Mouse (Mus musculus) cerebellum, adult 18-20 months (tissue): ENCODE results near the gene Ckmt1.
"Not testable (repeated sequence)": the region's sequence is repeated elsewhere in the genome, so short reads cannot be mapped to it uniquely, and the experiment has no call there.

ENCODE experiments used
- DNase-seq, 2 experiments: peaks; one replicate each; pipeline ENCODE4 v3.0.0; 2021

Gene Ckmt1

GRCm38 (mm10) chr2:121357494-121357893 is at the start of gene Ckmt1:
Ckmt1 (plus strand) TSS chr2:121357714.
- DNase-seq, result peak in 1 of 2 experiments; percentile 15

- DNase-seq, result peak in 1 of 2 experiments; percentile 16
These were observed 48.5 kb upstream of the Ckmt1 start for GRCm38 (mm10) chr2:121308997-121309416.

GRCm38 (mm10) chr2:121316278-121316677 is 41.2 kb upstream of the Ckmt1 start:
- no peak for DNase-seq

GRCm38 (mm10) chr2:121323041-121323440 is 34.5 kb upstream of the Ckmt1 start:
- DNase-seq, result peak; percentile 84 to 86

- DNase-seq, result peak; percentile 80 to 87
These were observed 33.6 kb upstream of the Ckmt1 start for GRCm38 (mm10) chr2:121323693-121324470.

- peak; percentile 65 to 82 for DNase-seq
These were observed 28.0 kb upstream of the Ckmt1 start for GRCm38 (mm10) chr2:121329492-121329891.

GRCm38 (mm10) chr2:121339057-121339456 is 18.5 kb upstream of the Ckmt1 start:
- DNase-seq, result no peak

GRCm38 (mm10) chr2:121353156-121353555 is 4.4 kb upstream of the Ckmt1 start:
- no peak for DNase-seq

- DNase-seq, result peak in 1 of 2 experiments; percentile 10
These were observed 3.1 kb upstream of the Ckmt1 start for GRCm38 (mm10) chr2:121354378-121354777.

GRCm38 (mm10) chr2:121354820-121355592 is 2.5 kb upstream of the Ckmt1 start, which contains the start of gene Ppip5k1:
Ppip5k1 (minus strand) TSS chr2:121355396.
- peak; percentile 99 for DNase-seq

GRCm38 (mm10) chr2:121357961-121358360 is 447 bp downstream of the Ckmt1 start:
- DNase-seq, result no peak

GRCm38 (mm10) chr2:121358381-121358780 is 867 bp downstream of the Ckmt1 start:
- peak; percentile 94 to 96 for DNase-seq

GRCm38 (mm10) chr2:121359461-121359860 is 1.9 kb downstream of the Ckmt1 start:
- DNase-seq, result peak; percentile 34 to 43

- DNase-seq, result no peak
These were observed 6.1 kb downstream of the Ckmt1 start for GRCm38 (mm10) chr2:121363656-121364055.

- DNase-seq, result peak; percentile 44 to 45
These were observed 11.3 kb downstream of the Ckmt1 start for GRCm38 (mm10) chr2:121368831-121369230.

- DNase-seq, result no peak
These were observed 13.4 kb downstream of the Ckmt1 start for GRCm38 (mm10) chr2:121370921-121371320.

- no peak for DNase-seq
These were observed 14.8 kb downstream of the Ckmt1 start for GRCm38 (mm10) chr2:121372266-121372665.

GRCm38 (mm10) chr2:121374766-121375165 is 17.3 kb downstream of the Ckmt1 start:
- DNase-seq, result no peak

GRCm38 (mm10) chr2:121386961-121387575 is 29.6 kb downstream of the Ckmt1 start, which contains the start of gene Strc:
Strc (minus strand) TSS chr2:121387168.
- not testable (repeated sequence) for DNase-seq

GRCm38 (mm10) chr2:121396624-121397023 is 39.1 kb downstream of the Ckmt1 start:
- DNase-seq, result peak; percentile 91 to 92

- no peak for DNase-seq
These were observed 45.8 kb downstream of the Ckmt1 start for GRCm38 (mm10) chr2:121403296-121403695.

- DNase-seq, result peak; percentile 25 to 56
These were observed 50.6 kb downstream of the Ckmt1 start for GRCm38 (mm10) chr2:121408160-121408559.

GRCm38 (mm10) chr2:121412843-121413386 is 55.4 kb downstream of the Ckmt1 start:
- DNase-seq, result peak in 1 of 2 experiments; percentile 14
